Mouse (Mus musculus) liver, postnatal 0 days (tissue): ENCODE results near the gene Tmem251. TPM values are rescaled to one million over a fixed set of nuclear protein-coding genes. Genes with fewer than 3 reads are reported as not detected.

ENCODE experiments used
- ATAC-seq: fragments of 200-750 bp; cut with Nextera tagmentation; 2 replicates; pipeline ENCODE4 v1.8.0; 2017; ENCODE audit warnings: mild to moderate bottlenecking, moderate library complexity
- DNase-seq: peaks from one replicate; pipeline ENCODE4 v3.0.0-alpha.2; 2016
- H3K27ac ChIP-seq: fragments of 300-500 bp; sonication (generic); 2 replicates; pipeline ENCODE4 v1.5.1; 2014; ENCODE audit warnings: antibody characterized with exemption, moderate library complexity, mild to moderate bottlenecking, low read depth
- H3K27me3 ChIP-seq: fragments of 300-500 bp; sonication (generic); 2 replicates; pipeline ENCODE4 v1.6.1; 2014; ENCODE audit warnings: low read length, control low read depth, mixed read lengths; ENCODE audit not compliant: insufficient read depth
- H3K36me3 ChIP-seq: fragments of 300-500 bp; sonication (generic); replicated peaks from 2 replicates; pipeline ENCODE4 v1.6.1; 2014; ENCODE audit warnings: mild to moderate bottlenecking, control low read depth, low read length, moderate library complexity, mixed read lengths; ENCODE audit not compliant: insufficient read depth
- H3K4me1 ChIP-seq: fragments of 300-500 bp; sonication (generic); 2 replicates; pipeline ENCODE4 v1.6.1; 2014; ENCODE audit warnings: antibody characterized with exemption, mild to moderate bottlenecking, control low read depth; ENCODE audit not compliant: insufficient read depth
- H3K4me2 ChIP-seq: fragments of 300-500 bp; sonication (generic); 2 replicates; pipeline ENCODE4 v1.6.1; 2014; ENCODE audit warnings: low read depth, mild to moderate bottlenecking, low read length, moderate library complexity, mixed read lengths
- H3K4me3 ChIP-seq: fragments of 300-500 bp; sonication (generic); 2 replicates; pipeline ENCODE4 v1.5.1; 2014; ENCODE audit warnings: low read depth, low read length
- H3K9ac ChIP-seq: fragments of 300-500 bp; sonication (generic); replicated peaks from 2 replicates; pipeline ENCODE4 v1.6.1; 2014; ENCODE audit warnings: mild to moderate bottlenecking, moderate library complexity
- H3K9me3 ChIP-seq: fragments of 300-500 bp; sonication (generic); 2 replicates; pipeline ENCODE4 v1.6.1; 2016; ENCODE audit warnings: mild to moderate bottlenecking, control low read depth, low read length, mixed read lengths
- CTCF ChIP-seq: sonication (generic); IDR thresholded peaks from 2 replicates; pipeline ENCODE4 v1.5.1; 2016; ENCODE audit warnings: antibody characterized with exemption, low read depth
- EP300 ChIP-seq: IDR thresholded peaks from 2 replicates; pipeline ENCODE4 v1.6.1; 2016; ENCODE audit warnings: antibody characterized with exemption, low read depth, mild to moderate bottlenecking
- WGBS: fragments of 180-500 bp; shearing (Covaris S2); extraction: QIAGEN DNeasy Blood & Tissue Kit; methylation state at CpG from one replicate; pipeline ENCODE4 v1.1.7; 2014; ENCODE audit not compliant: insufficient replicate concordance; 5-methylcytosine and 5-hydroxymethylcytosine counted together
- polyA plus RNA-seq: library from polyadenylated mRNA; unstranded; fragments of >200 nt; fragmentation: Nextera tagmentation; extraction: Ambion mirVana; gene quantifications from 2 replicates; pipeline ENCODE4 v1.2.1, GENCODE M21; 2015

The Tmem251 gene
- polyA plus RNA-seq, 1 experiment from 2014 or later = 5.8 TPM

DNA sequence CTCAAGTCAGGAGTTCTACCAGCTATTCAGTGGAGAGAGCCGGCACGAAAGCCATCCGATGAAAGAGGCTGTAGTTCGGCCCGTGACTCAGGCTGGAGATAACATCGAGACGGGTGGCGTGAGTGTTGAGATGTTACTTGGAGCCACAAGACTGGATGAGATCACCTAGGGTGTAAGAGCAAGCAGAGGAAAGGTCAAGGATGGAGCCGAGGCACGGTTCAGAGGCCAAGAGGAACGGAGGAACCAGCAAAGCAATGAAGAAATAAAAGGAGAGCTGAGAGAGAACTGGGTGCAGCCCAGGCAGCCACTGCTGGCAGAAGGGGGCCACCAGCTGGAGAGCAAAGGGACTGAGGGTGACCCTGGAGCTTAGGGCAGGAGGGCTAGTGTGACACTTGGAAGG, 35.3 kb upstream of the Tmem251 start:
- WGBS = 74% methylated on average over 11 of the region's 11 CpGs
- peaks cover 24% of the 10 kb centered on the region for H3K4me1 ChIP-seq
- no peak overlapping the region for H3K9ac ChIP-seq
- no peaks in the 10 kb centered on the region for H3K36me3 ChIP-seq
- ATAC-seq = no peak
- no peaks in the 10 kb centered on the region for H3K27me3 ChIP-seq
- H3K4me3 ChIP-seq = no peak overlapping the region
- no peaks in the 10 kb centered on the region for H3K9me3 ChIP-seq
- TF ChIP-seq EP300 = no peak
- peak; percentile 39 for TF ChIP-seq CTCF
- no peak for DNase-seq
- H3K4me2 ChIP-seq = no peak overlapping the region
- no peak overlapping the region for H3K27ac ChIP-seq

DNA sequence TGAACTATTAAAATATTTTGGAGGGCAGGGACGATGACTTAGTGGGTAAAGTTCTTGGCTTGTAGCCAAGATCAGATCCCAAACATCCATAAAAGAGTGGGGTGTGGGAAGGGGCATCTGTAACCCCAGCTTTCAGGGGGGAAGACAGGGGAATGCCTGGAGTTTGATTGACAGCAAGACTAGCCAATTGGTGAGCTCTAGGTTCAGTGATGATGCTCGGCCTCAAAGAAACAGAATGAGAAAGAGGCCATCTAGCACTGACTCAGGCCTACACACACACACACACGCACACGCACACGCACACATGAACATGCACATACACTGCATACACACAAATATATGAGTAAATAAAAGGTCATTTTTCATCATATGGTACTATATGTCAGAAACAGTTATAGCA, 33.7 kb upstream of the Tmem251 start:
- 79% methylated on average over 5 of the region's 5 CpGs for WGBS
- H3K9me3 ChIP-seq = no peaks in the 10 kb centered on the region
- H3K4me3 ChIP-seq = no peak overlapping the region
- H3K4me2 ChIP-seq = no peak overlapping the region
- no peak overlapping the region for H3K27ac ChIP-seq
- no peak for ATAC-seq
- TF ChIP-seq CTCF (no peak), EP300 (no peak)
- H3K9ac ChIP-seq = no peak overlapping the region
- H3K36me3 ChIP-seq = no peaks in the 10 kb centered on the region
- DNase-seq = no peak
- no peaks in the 10 kb centered on the region for H3K27me3 ChIP-seq
- H3K4me1 ChIP-seq = peaks cover 18% of the 10 kb centered on the region

DNA sequence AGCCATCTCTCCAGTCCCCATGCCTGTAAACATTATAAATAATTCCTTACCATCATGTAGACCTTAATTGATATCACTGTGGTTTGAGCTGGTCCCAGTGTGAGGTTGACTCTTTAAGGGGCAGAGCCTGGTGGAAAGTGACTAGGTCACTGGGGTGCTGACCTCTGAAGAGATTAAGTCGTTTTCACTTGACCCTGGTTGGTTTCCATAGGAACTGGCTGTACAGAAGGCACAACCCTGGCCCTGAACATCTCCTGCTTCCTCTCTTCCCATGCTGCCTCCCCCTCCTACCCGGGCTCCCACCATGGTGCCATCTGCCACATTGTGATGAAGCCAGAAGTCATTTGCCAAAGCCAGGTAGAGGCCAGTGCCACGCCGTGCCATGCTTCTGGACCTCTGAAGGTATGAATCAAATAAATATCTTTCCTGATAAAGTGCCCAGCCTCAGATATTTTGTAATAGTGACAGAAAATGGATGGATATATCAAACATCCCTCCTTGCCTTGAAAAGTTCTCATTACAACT, 32.6 kb upstream of the Tmem251 start:
- H3K27me3 ChIP-seq = no peaks in the 10 kb centered on the region
- no peak overlapping the region for H3K27ac ChIP-seq
- H3K36me3 ChIP-seq = no peaks in the 10 kb centered on the region
- 63% methylated on average over 4 of the region's 4 CpGs for WGBS
- H3K4me3 ChIP-seq = no peak overlapping the region
- H3K9ac ChIP-seq = no peak overlapping the region
- DNase-seq (no peak), ATAC-seq (no peak)
- TF ChIP-seq EP300 (no peak), CTCF (no peak)
- peaks cover 9% of the 10 kb centered on the region; the same call in 1 of the 2 replicates for H3K4me1 ChIP-seq
- no peaks in the 10 kb centered on the region for H3K9me3 ChIP-seq
- no peak overlapping the region for H3K4me2 ChIP-seq

DNA sequence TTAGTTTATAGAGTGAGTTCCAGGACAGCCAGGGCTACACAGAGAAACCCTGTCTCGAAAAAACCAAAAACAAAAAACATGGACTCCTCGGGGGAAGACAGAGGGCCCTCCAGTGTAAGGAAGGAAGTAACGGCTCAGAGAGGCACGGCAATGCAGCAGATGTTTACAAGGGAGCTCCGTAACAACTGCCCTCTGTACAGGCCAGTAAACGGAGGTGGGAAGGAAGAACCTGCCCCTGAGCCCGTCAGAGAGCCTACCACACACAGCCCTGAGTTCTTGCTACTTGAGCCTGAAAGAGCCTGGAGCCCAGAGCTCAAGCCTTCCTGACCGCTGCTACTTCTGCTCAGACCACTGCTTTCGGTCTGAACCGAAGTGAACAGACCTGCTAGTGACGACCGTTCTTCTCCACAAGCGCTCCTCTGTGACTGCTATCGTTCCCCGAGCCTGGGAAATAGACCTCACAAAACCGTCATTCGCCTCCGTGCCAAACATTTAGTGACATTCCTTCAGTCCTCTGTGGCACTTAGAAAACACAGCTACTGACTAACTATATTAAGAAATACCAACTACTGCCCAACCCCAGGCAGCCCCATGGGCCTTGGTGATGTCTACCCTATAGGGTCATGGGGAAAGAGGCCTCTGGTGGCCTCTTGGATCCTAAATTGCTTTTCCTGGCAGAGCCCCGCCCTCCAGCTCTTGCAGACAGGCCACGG, 30.3 kb upstream of the Tmem251 start:
- Histone ChIP-seq H3K9ac (no peak overlapping the region), H3K9me3 (no peaks in the 10 kb centered on the region), H3K36me3 (no peaks in the 10 kb centered on the region), H3K27me3 (no peaks in the 10 kb centered on the region), H3K4me1 (peaks cover 8% of the 10 kb centered on the region; the same call in 1 of the 2 replicates), H3K4me2 (peak overlapping the region; percentile 47), H3K27ac (peak overlapping the region; percentile 29; the same call in 1 of the 2 replicates), H3K4me3 (no peak overlapping the region)
- no peak for TF ChIP-seq CTCF
- TF ChIP-seq EP300 = no peak
- DNase-seq = no peak
- peak; percentile 21; the same call in 1 of the 2 replicates for ATAC-seq
- WGBS = 43% methylated on average over 20 of the region's 20 CpGs

DNA sequence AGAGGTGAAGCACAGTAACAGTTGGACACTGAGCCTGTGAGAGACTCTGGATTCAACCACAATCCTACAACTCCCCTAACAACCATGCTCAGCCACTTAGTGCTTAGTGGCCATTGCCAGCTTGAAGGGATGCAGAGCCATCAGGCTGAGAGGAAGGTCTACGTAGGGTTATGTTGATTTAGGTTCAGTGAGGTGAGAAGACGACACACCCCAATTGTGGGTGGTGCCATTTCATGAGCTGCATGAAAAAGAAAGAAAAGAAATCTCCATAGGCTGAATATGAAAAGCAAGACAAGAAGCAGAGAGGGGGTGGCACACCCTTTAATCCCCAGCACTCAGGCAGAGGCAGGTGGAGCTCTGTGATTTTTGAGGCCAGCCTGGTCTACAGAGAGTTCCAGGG, 29.4 kb upstream of the Tmem251 start:
- H3K9me3 ChIP-seq = no peaks in the 10 kb centered on the region
- no peaks in the 10 kb centered on the region for H3K36me3 ChIP-seq
- ATAC-seq (no peak), DNase-seq (no peak)
- no peak overlapping the region for H3K4me3 ChIP-seq
- peaks cover 8% of the 10 kb centered on the region; the same call in 1 of the 2 replicates for H3K4me1 ChIP-seq
- TF ChIP-seq EP300 = no peak
- no peak for TF ChIP-seq CTCF
- no peak overlapping the region for H3K27ac ChIP-seq
- H3K4me2 ChIP-seq = no peak overlapping the region
- WGBS = 67% methylated on average over 2 of the region's 2 CpGs
- H3K9ac ChIP-seq = no peak overlapping the region
- no peaks in the 10 kb centered on the region for H3K27me3 ChIP-seq

DNA sequence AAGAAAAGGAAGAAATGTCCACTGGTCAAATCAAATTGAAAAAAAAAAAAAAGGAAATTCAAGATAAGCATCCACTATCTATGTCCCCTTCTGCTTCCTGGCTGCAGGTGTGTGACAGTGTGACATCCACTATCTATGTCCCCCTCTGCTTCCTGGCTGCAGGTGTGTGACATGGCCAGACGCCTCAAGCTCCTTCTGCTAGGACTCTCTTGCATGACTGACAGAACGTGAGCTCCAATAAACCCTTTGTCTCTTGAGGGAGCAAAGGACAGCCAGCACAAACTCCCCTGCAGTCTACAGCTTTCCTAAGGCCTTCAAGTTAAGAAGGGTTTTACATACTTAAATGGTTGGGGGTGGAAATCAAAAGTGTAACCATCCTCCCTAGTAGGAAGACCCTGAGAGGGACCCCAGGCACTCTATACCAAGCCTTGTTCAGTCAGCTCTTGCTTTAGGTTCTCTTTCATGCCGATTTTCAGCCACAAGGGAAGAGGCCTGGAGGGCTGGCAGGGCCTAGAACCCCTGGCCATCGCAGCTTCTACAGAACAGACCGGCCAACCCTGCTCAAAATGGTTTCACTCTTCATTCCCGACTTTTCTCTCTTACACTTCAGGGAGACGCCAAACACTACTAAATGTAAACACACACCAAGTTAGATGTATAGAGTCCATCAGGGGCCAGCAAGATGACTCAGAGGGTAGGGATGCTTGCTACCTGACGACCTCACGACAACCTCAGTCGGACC, 28.7 kb upstream of the Tmem251 start:
- Histone ChIP-seq H3K4me3 (no peak overlapping the region), H3K36me3 (no peaks in the 10 kb centered on the region), H3K4me2 (no peak overlapping the region), H3K9ac (no peak overlapping the region), H3K9me3 (no peaks in the 10 kb centered on the region), H3K4me1 (peaks cover 8% of the 10 kb centered on the region; the same call in 1 of the 2 replicates), H3K27ac (no peak overlapping the region), H3K27me3 (no peaks in the 10 kb centered on the region)
- DNase-seq (no peak), ATAC-seq (no peak)
- TF ChIP-seq EP300 = no peak
- TF ChIP-seq CTCF = no peak
- WGBS = 81% methylated on average over 10 of the region's 10 CpGs
